Mouse (Mus musculus): ENCODE measurements around the gene Lrpap1. TPM values are rescaled to one million over a fixed set of nuclear protein-coding genes. Genes with fewer than 3 reads are reported as not detected.

The Lrpap1 gene
- polyA plus RNA-seq, 1 experiment from 2014 or later: 98.6 TPM

- Histone ChIP-seq H3K4me3 (no peak overlapping the region), H3K4me1 (replicated peaks) (no peaks in the 10 kb centered on the region), H3K27me3 (ENCODE audit: insufficient read depth, poor library complexity, severe bottlenecking) (no peaks in the 10 kb centered on the region), H3K36me3 (no peaks in the 10 kb centered on the region), H3K27ac (no peak overlapping the region), H3K9me3 (no peaks in the 10 kb centered on the region)
- no peak for DNase-seq (ENCODE audit: low spot score)
- WGBS: 59% methylated on average over 4 of the region's 4 CpGs
These were observed 6.9 kb upstream of the Lrpap1 start for GRCm38 (mm10) chr5:35112444-35112843.

GRCm38 (mm10) chr5:35105922-35106298 is 344 bp upstream of the Lrpap1 start:
- Histone ChIP-seq H3K4me3 (peak overlapping the region; percentile 75), H3K4me1 (replicated peaks) (peaks cover 28% of the 10 kb centered on the region), H3K27ac (peak overlapping the region; percentile 90), H3K9me3 (no peaks in the 10 kb centered on the region), H3K27me3 (ENCODE audit: insufficient read depth, poor library complexity, severe bottlenecking) (no peaks in the 10 kb centered on the region), H3K36me3 (peaks cover 17% of the 10 kb centered on the region)
- WGBS: 10% methylated on average over 11 of the region's 11 CpGs
- DNase-seq (ENCODE audit: low spot score): no peak

GRCm38 (mm10) chr5:35104183-35104959 is 1.2 kb downstream of the Lrpap1 start:
- Histone ChIP-seq H3K4me3 (peak overlapping the region; percentile 75), H3K4me1 (replicated peaks) (peaks cover 28% of the 10 kb centered on the region), H3K27me3 (ENCODE audit: insufficient read depth, poor library complexity, severe bottlenecking) (no peaks in the 10 kb centered on the region), H3K9me3 (no peaks in the 10 kb centered on the region), H3K36me3 (peaks cover 33% of the 10 kb centered on the region), H3K27ac (peak overlapping the region; percentile 47; the same call in 1 of the 2 replicates)
- DNase-seq (ENCODE audit: low spot score): no peak
- 67% methylated on average over 8 of the region's 8 CpGs for WGBS

- H3K27me3 ChIP-seq (ENCODE audit: insufficient read depth, poor library complexity, severe bottlenecking): no peaks in the 10 kb centered on the region
- 0 out of 2 replicates have a peak overlapping the region, but pooled peaks have one; percentile 75 for H3K4me3 ChIP-seq
- no peaks in the 10 kb centered on the region for H3K9me3 ChIP-seq
- WGBS: 91% methylated on average over 2 of the region's 2 CpGs
- H3K4me1 ChIP-seq (replicated peaks): peaks cover 28% of the 10 kb centered on the region
- H3K27ac ChIP-seq: no peak overlapping the region
- peaks cover 41% of the 10 kb centered on the region for H3K36me3 ChIP-seq
- DNase-seq (ENCODE audit: low spot score): no peak
These were observed 2.0 kb downstream of the Lrpap1 start for GRCm38 (mm10) chr5:35103528-35103927.

GRCm38 (mm10) chr5:35103086-35103485 is 2.5 kb downstream of the Lrpap1 start:
- Histone ChIP-seq H3K36me3 (peaks cover 46% of the 10 kb centered on the region), H3K27me3 (ENCODE audit: insufficient read depth, poor library complexity, severe bottlenecking) (no peaks in the 10 kb centered on the region), H3K4me3 (no peak overlapping the region), H3K4me1 (replicated peaks) (peaks cover 28% of the 10 kb centered on the region), H3K27ac (no peak overlapping the region), H3K9me3 (no peaks in the 10 kb centered on the region)
- DNase-seq (ENCODE audit: low spot score): no peak
- 87% methylated on average over 8 of the region's 8 CpGs for WGBS

GRCm38 (mm10) chr5:35091636-35092035 is 13.9 kb downstream of the Lrpap1 start:
- Histone ChIP-seq H3K27ac (no peak overlapping the region), H3K27me3 (ENCODE audit: insufficient read depth, poor library complexity, severe bottlenecking) (no peaks in the 10 kb centered on the region), H3K36me3 (peaks cover 57% of the 10 kb centered on the region), H3K9me3 (no peaks in the 10 kb centered on the region), H3K4me3 (no peak overlapping the region), H3K4me1 (replicated peaks) (no peaks in the 10 kb centered on the region)
- 90% methylated on average over 3 of the region's 3 CpGs for WGBS
- DNase-seq (ENCODE audit: low spot score): no peak

- no peak overlapping the region for H3K4me3 ChIP-seq
- H3K27ac ChIP-seq: no peak overlapping the region
- no peaks in the 10 kb centered on the region for H3K27me3 ChIP-seq (ENCODE audit: insufficient read depth, poor library complexity, severe bottlenecking)
- peaks cover 36% of the 10 kb centered on the region for H3K36me3 ChIP-seq
- no peak for DNase-seq (ENCODE audit: low spot score)
- WGBS: 86% methylated on average over 5 of the region's 5 CpGs
- H3K4me1 ChIP-seq (replicated peaks): no peaks in the 10 kb centered on the region; the same call in 1 of the 2 replicates
- H3K9me3 ChIP-seq: no peaks in the 10 kb centered on the region
These were observed 16.0 kb downstream of the Lrpap1 start for GRCm38 (mm10) chr5:35089614-35089963.

- no peak overlapping the region for H3K4me3 ChIP-seq
- no peaks in the 10 kb centered on the region for H3K9me3 ChIP-seq
- peaks cover 32% of the 10 kb centered on the region for H3K36me3 ChIP-seq
- 67% methylated on average over 9 of the region's 9 CpGs for WGBS
- no peak overlapping the region for H3K27ac ChIP-seq
- DNase-seq (ENCODE audit: low spot score): peak; percentile 77
- no peaks in the 10 kb centered on the region; the same call in 1 of the 2 replicates for H3K4me1 ChIP-seq (replicated peaks)
- no peaks in the 10 kb centered on the region for H3K27me3 ChIP-seq (ENCODE audit: insufficient read depth, poor library complexity, severe bottlenecking)
These were observed 16.6 kb downstream of the Lrpap1 start for GRCm38 (mm10) chr5:35088785-35089613.

GRCm38 (mm10) chr5:35084913-35085312 is 20.7 kb downstream of the Lrpap1 start:
- Histone ChIP-seq H3K27me3 (ENCODE audit: insufficient read depth, poor library complexity, severe bottlenecking) (peaks cover 7% of the 10 kb centered on the region), H3K36me3 (no peaks in the 10 kb centered on the region), H3K27ac (no peak overlapping the region), H3K4me3 (no peak overlapping the region), H3K9me3 (no peaks in the 10 kb centered on the region), H3K4me1 (replicated peaks) (peaks cover 20% of the 10 kb centered on the region)
- DNase-seq (ENCODE audit: low spot score): no peak
- 78% methylated on average over 3 of the region's 3 CpGs for WGBS

- DNase-seq (ENCODE audit: low spot score): no peak
- Histone ChIP-seq H3K4me3 (no peak overlapping the region), H3K27me3 (ENCODE audit: insufficient read depth, poor library complexity, severe bottlenecking) (peaks cover 33% of the 10 kb centered on the region), H3K9me3 (no peaks in the 10 kb centered on the region), H3K27ac (no peak overlapping the region), H3K4me1 (replicated peaks) (peaks cover 38% of the 10 kb centered on the region), H3K36me3 (no peaks in the 10 kb centered on the region)
- 28% methylated on average over 18 of the region's 18 CpGs for WGBS
These were observed 26.5 kb downstream of the Lrpap1 start for GRCm38 (mm10) chr5:35079101-35079500.

GRCm38 (mm10) chr5:35076369-35076768 is 29.2 kb downstream of the Lrpap1 start:
- Histone ChIP-seq H3K9me3 (no peaks in the 10 kb centered on the region), H3K4me1 (replicated peaks) (peaks cover 36% of the 10 kb centered on the region), H3K27me3 (ENCODE audit: insufficient read depth, poor library complexity, severe bottlenecking) (peaks cover 33% of the 10 kb centered on the region), H3K4me3 (no peak overlapping the region), H3K36me3 (no peaks in the 10 kb centered on the region), H3K27ac (no peak overlapping the region)
- 92% methylated on average over 1 of the region's 1 CpGs for WGBS
- DNase-seq (ENCODE audit: low spot score): no peak

GRCm38 (mm10) chr5:35073992-35074391 is 31.6 kb downstream of the Lrpap1 start:
- WGBS: 69% methylated on average over 9 of the region's 9 CpGs
- no peaks in the 10 kb centered on the region for H3K36me3 ChIP-seq
- H3K4me1 ChIP-seq (replicated peaks): peaks cover 25% of the 10 kb centered on the region
- no peaks in the 10 kb centered on the region for H3K9me3 ChIP-seq
- H3K4me3 ChIP-seq: no peak overlapping the region
- no peak for DNase-seq (ENCODE audit: low spot score)
- 0 out of 2 replicates have a peak overlapping the region, but pooled peaks have one; percentile 19 for H3K27ac ChIP-seq
- peaks cover 16% of the 10 kb centered on the region for H3K27me3 ChIP-seq (ENCODE audit: insufficient read depth, poor library complexity, severe bottlenecking)

GRCm38 (mm10) chr5:35073235-35073634 is 32.3 kb downstream of the Lrpap1 start:
- H3K9me3 ChIP-seq: no peaks in the 10 kb centered on the region
- H3K36me3 ChIP-seq: no peaks in the 10 kb centered on the region
- H3K27ac ChIP-seq: no peak overlapping the region
- H3K27me3 ChIP-seq (ENCODE audit: insufficient read depth, poor library complexity, severe bottlenecking): peaks cover 9% of the 10 kb centered on the region
- peaks cover 25% of the 10 kb centered on the region; the same call in 1 of the 2 replicates for H3K4me1 ChIP-seq (replicated peaks)
- H3K4me3 ChIP-seq: no peak overlapping the region
- no peak for DNase-seq (ENCODE audit: low spot score)
- WGBS: 91% methylated on average over 11 of the region's 11 CpGs

All from hindbrain, embryonic 10.5 days (tissue).